In genomic region chr10:41489708-41490517, GRCm38 (mm10) we compare ENCODE assay signal across 8 mouse cellular contexts. TPM values are rescaled to one million over a fixed set of nuclear protein-coding genes. Genes with fewer than 3 reads are reported as not detected.
DNase-seq lines count a peak whose midpoint lies in the region; ATAC-seq and TF ChIP-seq lines count a peak whose summit lies in the region.

Gene Smpd2 (minus strand): TSS chr10:41490369.
Gene Ppil6 (plus strand): TSS chr10:41490439.

- intact Hi-C loops in heart, postnatal 25 days (cut with DNase I): no loop called here

- H3K9ac ChIP-seq in forebrain, embryonic 15.5 days (replicated peaks): peak within 1 kb of the TSS; percentile 64
- H3K9ac ChIP-seq in neural tube, embryonic 14.5 days (replicated peaks; ENCODE audit: low read depth, low read length): peak within 1 kb of the TSS; percentile 64

- H3K4me1 ChIP-seq in forebrain, embryonic 15.5 days: peaks cover 21% of the 10 kb centered on the region
- H3K4me1 ChIP-seq in neural tube, embryonic 14.5 days (ENCODE audit: control insufficient read depth, insufficient read depth, low read length): peaks cover 3% of the 10 kb centered on the region; the same call in 1 of the 2 replicates
- peaks cover 13% of the 10 kb centered on the region for H3K4me1 ChIP-seq in testis, adult 2 months (ENCODE audit: control insufficient read depth, insufficient read depth, low read length)

- H3K27me3 ChIP-seq in forebrain, embryonic 15.5 days: no peaks in the 10 kb centered on the region
- H3K27me3 ChIP-seq in neural tube, embryonic 14.5 days (ENCODE audit: control insufficient read depth, insufficient read depth, low read length): no peaks in the 10 kb centered on the region
- H3K27me3 ChIP-seq in testis, adult 2 months (ENCODE audit: control insufficient read depth, insufficient read depth, low read length): no peaks in the 10 kb centered on the region

- TF ChIP-seq POLR2A in testis, adult 2 months (IDR thresholded peaks at IDR 0.05; ENCODE audit: control insufficient read depth, low read depth, low read length): peak; percentile 57

- WGBS in forebrain, embryonic 15.5 days: under 1% methylated on average over 50 of the region's 50 CpGs
- under 1% methylated on average over 50 of the region's 50 CpGs for WGBS in neural tube, embryonic 14.5 days

- H3K27ac ChIP-seq in forebrain, embryonic 15.5 days (replicated peaks): no peak within 1 kb of the TSS
- H3K27ac ChIP-seq in neural tube, embryonic 14.5 days (ENCODE audit: low read depth, low read length): peak within 1 kb of the TSS; percentile 40; the same call in 1 of the 2 replicates
- peak within 1 kb of the TSS; percentile 57; the same call in 1 of the 2 replicates for H3K27ac ChIP-seq in testis, adult 2 months (ENCODE audit: control insufficient read depth, insufficient read depth, low read depth, low read length)

- H3K9me3 ChIP-seq in forebrain, embryonic 15.5 days: no peaks in the 10 kb centered on the region
- H3K9me3 ChIP-seq in neural tube, embryonic 14.5 days (ENCODE audit: control insufficient read depth, low read length): no peaks in the 10 kb centered on the region

- H3K36me3 ChIP-seq in forebrain, embryonic 15.5 days: peaks cover 23% of the 10 kb centered on the region
- H3K36me3 ChIP-seq in neural tube, embryonic 14.5 days (ENCODE audit: control insufficient read depth, insufficient read depth, low read length): peaks cover 12% of the 10 kb centered on the region; the same call in 1 of the 2 replicates
- no peaks in the 10 kb centered on the region for H3K36me3 ChIP-seq in testis, adult 2 months (ENCODE audit: control insufficient read depth, insufficient read depth, low read length)

- ATAC-seq in forebrain, embryonic 15.5 days (replicated peaks): peak; percentile 95
- ATAC-seq in neural tube, embryonic 14.5 days (ENCODE audit: low read depth): peak; percentile 97

- DNase-seq in ES-CJ7 (ENCODE audit: low read depth, low spot score): peak; percentile 92
- DNase-seq in cerebellum, adult 11-12 months: peak; percentile 91
- DNase-seq in heart, postnatal 25 days (ENCODE audit: low spot score): peak; percentile 94
- peak; percentile 89 to 94 for DNase-seq in layer of hippocampus, adult 18-20 months (ENCODE audit: low spot score in 2 of 2)
- peak; percentile 97 for DNase-seq in lung, adult 18-20 months

- H3K4me3 ChIP-seq in forebrain, embryonic 15.5 days: peak within 1 kb of the TSS; percentile 63
- H3K4me3 ChIP-seq in neural tube, embryonic 14.5 days (ENCODE audit: low read depth, low read length): peak within 1 kb of the TSS; percentile 65
- peak within 1 kb of the TSS; percentile 91 for H3K4me3 ChIP-seq in testis, adult 2 months (ENCODE audit: control insufficient read depth, low read depth, low read length)

- no peak for TF ChIP-seq CTCF in testis, adult 2 months (IDR thresholded peaks at IDR 0.05; ENCODE audit: control insufficient read depth, insufficient read depth, insufficient replicate concordance, low read depth, low read length)

- peak within 1 kb of the TSS; percentile 94 for H3K4me2 ChIP-seq in forebrain, embryonic 15.5 days (replicated peaks)
- H3K4me2 ChIP-seq in neural tube, embryonic 14.5 days (ENCODE audit: low read depth, low read length): peak within 1 kb of the TSS; percentile 89

RNA-seq across cellular contexts. Expression of gene Smpd2, which starts in this region (rescaled TPM):
- 36.6 and 38.2 TPM in 2 replicates for polyA plus RNA-seq in forebrain, embryonic 15.5 days (2015; fragmentation: Nextera tagmentation; extraction: Ambion mirVana)
- 10 to 100 TPM; 38.3 to 38.6 TPM for total RNA-seq in heart, postnatal 25 days (2021)
- total RNA-seq in layer of hippocampus, adult 18-20 months (2021): 10 to 100 TPM; 18.7 to 21.8 TPM
- 30.6 and 34.3 TPM in 2 replicates for polyA plus RNA-seq in neural tube, embryonic 14.5 days (2014; fragmentation: Nextera tagmentation; extraction: Ambion mirVana)
- polyA plus RNA-seq in testis, adult 2 months (2012; rRNA removed): 21.3 and 22.7 TPM in 2 replicates

RNA-seq across cellular contexts. Expression of gene Ppil6, which starts in this region (rescaled TPM):
- polyA plus RNA-seq in forebrain, embryonic 15.5 days (2015; fragmentation: Nextera tagmentation; extraction: Ambion mirVana): 1.5 and 3.3 TPM in 2 replicates
- total RNA-seq in heart, postnatal 25 days (2021): 1 to 10 TPM; 1.4 to 1.5 TPM
- 1 to 10 TPM; 3.7 to 5.6 TPM for total RNA-seq in layer of hippocampus, adult 18-20 months (2021)
- 1.7 and 3.5 TPM in 2 replicates for polyA plus RNA-seq in neural tube, embryonic 14.5 days (2014; fragmentation: Nextera tagmentation; extraction: Ambion mirVana)
- 25.9 and 29.4 TPM in 2 replicates for polyA plus RNA-seq in testis, adult 2 months (2012; rRNA removed)
